Mouse (Mus musculus) limb, embryonic 11.5 days (tissue): ENCODE measurements around the gene Ahnak. TPM values are rescaled to one million over a fixed set of nuclear protein-coding genes. Genes with fewer than 3 reads are reported as not detected.

ENCODE experiments used
- ATAC-seq: fragments of 200-750 bp; cut with Nextera tagmentation; 2 replicates; pipeline ENCODE4 v1.8.0; 2017; ENCODE audit warnings: low read depth; ENCODE audit not compliant: insufficient number of reproducible peaks, low FRiP score, low TSS enrichment
- DNase-seq: peaks from one replicate; pipeline ENCODE4 v3.0.0-alpha.2; 2015; ENCODE audit warnings: low spot score
- H3K27ac ChIP-seq: fragments of 300-500 bp; sonication (generic); replicated peaks from 2 replicates; pipeline ENCODE4 v1.5.1; 2014; ENCODE audit warnings: low read depth, mild to moderate bottlenecking, low read length
- H3K27me3 ChIP-seq: fragments of 300-500 bp; sonication (generic); 2 replicates; pipeline ENCODE4 v1.6.1; 2014; ENCODE audit warnings: mild to moderate bottlenecking, low read length, mixed read lengths; ENCODE audit not compliant: control insufficient read depth, insufficient read depth
- H3K36me3 ChIP-seq: fragments of 300-500 bp; sonication (generic); 2 replicates; pipeline ENCODE4 v1.6.1; 2014; ENCODE audit warnings: mild to moderate bottlenecking, low read length, moderate library complexity, mixed read lengths; ENCODE audit not compliant: control insufficient read depth, insufficient read depth
- H3K4me1 ChIP-seq: fragments of 300-500 bp; sonication (generic); 2 replicates; pipeline ENCODE4 v1.6.1; 2014; ENCODE audit warnings: low read length, mixed read lengths; ENCODE audit not compliant: control insufficient read depth, insufficient read depth
- H3K4me2 ChIP-seq: fragments of 300-500 bp; sonication (generic); 2 replicates; pipeline ENCODE4 v1.6.1; 2014; ENCODE audit warnings: low read depth, mild to moderate bottlenecking, moderate library complexity; ENCODE audit not compliant: severe bottlenecking
- H3K4me3 ChIP-seq: fragments of 300-500 bp; sonication (generic); 2 replicates; pipeline ENCODE4 v1.5.1; 2014; ENCODE audit warnings: low read depth, low read length
- H3K9ac ChIP-seq: fragments of 300-500 bp; sonication (generic); 2 replicates; pipeline ENCODE4 v1.6.1; 2014; ENCODE audit warnings: mild to moderate bottlenecking, low read length
- H3K9me3 ChIP-seq: fragments of 300-500 bp; sonication (generic); 2 replicates; pipeline ENCODE4 v1.6.1; 2016; ENCODE audit warnings: low read length; ENCODE audit not compliant: control insufficient read depth
- WGBS: fragments of 180-500 bp; shearing (Covaris S2); extraction: QIAGEN DNeasy Blood & Tissue Kit; methylation state at CpG from one replicate; pipeline ENCODE4 v1.1.7; 2014; 5-methylcytosine and 5-hydroxymethylcytosine counted together
- polyA plus RNA-seq: library from polyadenylated mRNA; unstranded; fragments of >200 nt; fragmentation: Nextera tagmentation; extraction: Ambion mirVana; gene quantifications from 2 replicates; pipeline ENCODE4 v1.2.1, GENCODE M21; 2014

Gene Ahnak
- polyA plus RNA-seq, 1 experiment from 2014 or later, result 7.7 TPM

GRCm38 (mm10) chr19:9067292-9067691 is 78.2 kb downstream of the Ahnak start:
- H3K9me3 ChIP-seq, result no peaks in the 10 kb centered on the region
- H3K4me2 ChIP-seq, result no peak overlapping the region
- H3K27ac ChIP-seq, result no peak overlapping the region
- H3K4me3 ChIP-seq, result no peak overlapping the region
- ATAC-seq, result no peak
- no peaks in the 10 kb centered on the region for H3K27me3 ChIP-seq
- H3K9ac ChIP-seq, result no peak overlapping the region
- 74% methylated on average over 5 of the region's 5 CpGs for WGBS
- no peaks in the 10 kb centered on the region for H3K36me3 ChIP-seq
- H3K4me1 ChIP-seq, result 0 out of 2 replicates have a peak, but pooled peaks cover 4% of the 10 kb centered on the region
- DNase-seq, result no peak

GRCm38 (mm10) chr19:9069687-9070307 is 80.7 kb downstream of the Ahnak start:
- DNase-seq, result no peak
- Histone ChIP-seq H3K4me3 (no peak overlapping the region), H3K9ac (no peak overlapping the region), H3K27me3 (no peaks in the 10 kb centered on the region), H3K4me1 (0 out of 2 replicates have a peak, but pooled peaks cover 4% of the 10 kb centered on the region), H3K36me3 (no peaks in the 10 kb centered on the region), H3K4me2 (no peak overlapping the region), H3K9me3 (no peaks in the 10 kb centered on the region), H3K27ac (no peak overlapping the region)
- 78% methylated on average over 8 of the region's 8 CpGs for WGBS
- ATAC-seq, result no peak

- H3K4me3 ChIP-seq, result no peak overlapping the region
- no peaks in the 10 kb centered on the region for H3K36me3 ChIP-seq
- H3K4me1 ChIP-seq, result 0 out of 2 replicates have a peak, but pooled peaks cover 4% of the 10 kb centered on the region
- no peak for ATAC-seq
- 69% methylated on average over 2 of the region's 2 CpGs for WGBS
- H3K9me3 ChIP-seq, result no peaks in the 10 kb centered on the region
- H3K27ac ChIP-seq, result no peak overlapping the region
- no peak for DNase-seq
- H3K9ac ChIP-seq, result no peak overlapping the region
- H3K27me3 ChIP-seq, result no peaks in the 10 kb centered on the region
- H3K4me2 ChIP-seq, result no peak overlapping the region
Measured at GRCm38 (mm10) chr19:9070316-9070715, 81.2 kb downstream of the Ahnak start.

GRCm38 (mm10) chr19:9071456-9072156 is 82.5 kb downstream of the Ahnak start:
- Histone ChIP-seq H3K27me3 (no peaks in the 10 kb centered on the region), H3K9me3 (no peaks in the 10 kb centered on the region), H3K4me3 (no peak overlapping the region), H3K9ac (no peak overlapping the region), H3K36me3 (no peaks in the 10 kb centered on the region), H3K27ac (0 out of 2 replicates have a peak overlapping the region, but pooled peaks have one; percentile 14), H3K4me1 (no peaks in the 10 kb centered on the region), H3K4me2 (no peak overlapping the region)
- WGBS, result 80% methylated on average over 7 of the region's 7 CpGs
- no peak for ATAC-seq
- DNase-seq, result no peak

- H3K27me3 ChIP-seq, result no peaks in the 10 kb centered on the region
- no peak overlapping the region for H3K9ac ChIP-seq
- 82% methylated on average over 2 of the region's 2 CpGs for WGBS
- H3K4me1 ChIP-seq, result no peaks in the 10 kb centered on the region
- no peaks in the 10 kb centered on the region for H3K9me3 ChIP-seq
- no peak overlapping the region for H3K4me3 ChIP-seq
- ATAC-seq, result no peak
- no peak overlapping the region for H3K27ac ChIP-seq
- no peak overlapping the region for H3K4me2 ChIP-seq
- no peaks in the 10 kb centered on the region for H3K36me3 ChIP-seq
- no peak for DNase-seq
Measured at GRCm38 (mm10) chr19:9072157-9072530, 83.1 kb downstream of the Ahnak start.

GRCm38 (mm10) chr19:9073776-9074411 is 84.8 kb downstream of the Ahnak start:
- Histone ChIP-seq H3K4me3 (no peak overlapping the region), H3K9me3 (no peaks in the 10 kb centered on the region), H3K9ac (no peak overlapping the region), H3K27me3 (no peaks in the 10 kb centered on the region), H3K36me3 (no peaks in the 10 kb centered on the region), H3K27ac (no peak overlapping the region), H3K4me2 (no peak overlapping the region), H3K4me1 (no peaks in the 10 kb centered on the region)
- no peak for DNase-seq
- 77% methylated on average over 12 of the region's 12 CpGs for whole genome bisulfite sequencing
- no peak for ATAC-seq

- Histone ChIP-seq H3K36me3 (no peaks in the 10 kb centered on the region), H3K9ac (no peak overlapping the region), H3K4me1 (no peaks in the 10 kb centered on the region), H3K27me3 (no peaks in the 10 kb centered on the region), H3K4me2 (no peak overlapping the region), H3K4me3 (no peak overlapping the region), H3K27ac (no peak overlapping the region), H3K9me3 (no peaks in the 10 kb centered on the region)
- ATAC-seq (no peak), DNase-seq (no peak)
- 73% methylated on average over 4 of the region's 4 CpGs for WGBS
Measured at GRCm38 (mm10) chr19:9074424-9074823, 85.3 kb downstream of the Ahnak start.

GRCm38 (mm10) chr19:9075558-9075957 is 86.5 kb downstream of the Ahnak start:
- no peak overlapping the region for H3K4me2 ChIP-seq
- no peak for DNase-seq
- H3K27me3 ChIP-seq, result no peaks in the 10 kb centered on the region
- H3K36me3 ChIP-seq, result no peaks in the 10 kb centered on the region
- WGBS, result 73% methylated on average over 2 of the region's 2 CpGs
- no peak for ATAC-seq
- no peaks in the 10 kb centered on the region for H3K4me1 ChIP-seq
- no peak overlapping the region for H3K27ac ChIP-seq
- H3K4me3 ChIP-seq, result no peak overlapping the region
- H3K9me3 ChIP-seq, result no peaks in the 10 kb centered on the region
- no peak overlapping the region for H3K9ac ChIP-seq
